Mouse (Mus musculus) CD4-positive, CD25-positive, alpha-beta regulatory T cell, adult 9 weeks (primary cell): Measurements from ENCODE around the gene Tceal1. TPM values are rescaled to one million over a fixed set of nuclear protein-coding genes. Genes with fewer than 3 reads are reported as not detected.

Experiments
- polyA plus RNA-seq: library from polyadenylated mRNA; unstranded; fragments of 100-300 nt; shearing (Covaris generic); gene quantifications from one replicate; pipeline ENCODE4 v1.2.1, GENCODE M21; 2017

Gene Tceal1
- polyA plus RNA-seq, result 0.16 TPM

GRCm38 (mm10) chrX:136707446-136708167, at the start of gene Tceal1:
TSS of gene Tceal1 (plus strand) at chrX:136707982.

GRCm38 (mm10) chrX:136743459-136743858, 35.7 kb downstream of the Tceal1 start, which contains the start of gene Morf4l2:
TSS of gene Morf4l2 (minus strand) at chrX:136743690.

Other genes starting within 250 kb of the Tceal1 start
- not detected for gene Kir3dl1, start 190.0 kb upstream of the Tceal1 start, polyA plus RNA-seq
- gene Kir3dl2, start 163.9 kb upstream of the Tceal1 start, polyA plus RNA-seq, result not detected
- 2.4 TPM for gene Tceal3, start 117.1 kb upstream of the Tceal1 start, polyA plus RNA-seq
- 99.9 TPM for gene Morf4l2, start 35.7 kb downstream of the Tceal1 start, polyA plus RNA-seq
- gene Glra4, start 72.2 kb downstream of the Tceal1 start, polyA plus RNA-seq, result not detected
- 3.1 TPM for gene Plp1, start 114.7 kb downstream of the Tceal1 start, polyA plus RNA-seq
- not detected for gene Rab9b, start 160.8 kb downstream of the Tceal1 start, polyA plus RNA-seq
- not detected for gene H2bfm, start 219.3 kb downstream of the Tceal1 start, polyA plus RNA-seq